Mouse (Mus musculus) ES-Bruce4 (cell line): ENCODE measurements around the gene Vamp9. TPM values are rescaled to one million over a fixed set of nuclear protein-coding genes. Genes with fewer than 3 reads are reported as not detected.

Experiments
- H3K27ac ChIP-seq: 2 replicates; pipeline ENCODE4 v1.5.1; 2012; ENCODE audit warnings: low read length, inconsistent platforms; ENCODE audit not compliant: insufficient read depth
- H3K27me3 ChIP-seq: 2 replicates; pipeline ENCODE4 v1.6.1; 2012; ENCODE audit warnings: mild to moderate bottlenecking, low read length, inconsistent platforms; ENCODE audit not compliant: control insufficient read depth, poor library complexity, insufficient read depth, severe bottlenecking
- H3K36me3 ChIP-seq: 2 replicates; pipeline ENCODE4 v1.6.1; 2012; ENCODE audit warnings: inconsistent platforms, mild to moderate bottlenecking, low read length, moderate library complexity; ENCODE audit not compliant: control insufficient read depth, poor library complexity, insufficient read depth, severe bottlenecking
- H3K4me1 ChIP-seq: one replicate; pipeline ENCODE4 v1.8.1; 2011; ENCODE audit warnings: low read length; ENCODE audit not compliant: control insufficient read depth, insufficient read depth
- H3K4me3 ChIP-seq: 2 replicates; pipeline ENCODE4 v1.5.1; 2011; ENCODE audit warnings: low read depth, mild to moderate bottlenecking, low read length
- H3K9ac ChIP-seq: 2 replicates; pipeline ENCODE4 v1.6.1; 2012; ENCODE audit warnings: low read depth, mild to moderate bottlenecking, inconsistent platforms; ENCODE audit not compliant: poor library complexity, severe bottlenecking
- H3K9me3 ChIP-seq: replicated peaks from 2 replicates; pipeline ENCODE4 v1.6.1; 2012; ENCODE audit warnings: mild to moderate bottlenecking, low read length, inconsistent platforms; ENCODE audit not compliant: control insufficient read depth, poor library complexity, insufficient read depth, severe bottlenecking
- CTCF ChIP-seq: IDR thresholded peaks from one replicate; pipeline ENCODE4 v1.8.1; 2011; ENCODE audit warnings: low read depth, low read length
- EP300 ChIP-seq: IDR thresholded peaks from 2 replicates; pipeline ENCODE4 v1.6.1; 2011; ENCODE audit warnings: low read depth, low read length; ENCODE audit not compliant: insufficient read depth
- POLR2A ChIP-seq: IDR thresholded peaks from one replicate; pipeline ENCODE4 v1.8.1; 2011; ENCODE audit warnings: low read length; ENCODE audit not compliant: insufficient read depth
- polyA plus RNA-seq: library from polyadenylated mRNA; stranded (reverse); fragments of >200 nt; gene quantifications from 2 replicates; pipeline ENCODE4 v1.2.4, GENCODE M21; 2011; ENCODE audit warnings: low read depth; ENCODE audit not compliant: missing spikeins, insufficient read depth, insufficient read length

Gene Vamp9
- polyA plus RNA-seq = not detected in 2 replicates

- Histone ChIP-seq H3K36me3 (no peaks in the 10 kb centered on the region), H3K9ac (peak within 1 kb of the TSS; percentile 13; the same call in 1 of the 2 replicates)
These were observed at the start of gene Vamp9 for GRCm38 (mm10) chr5:99906181-99906956. Gene Vamp9 (plus strand): TSS chr5:99906254.

GRCm38 (mm10) chr5:99857106-99857637 is 48.9 kb upstream of the Vamp9 start:
- Histone ChIP-seq H3K27me3 (no peaks in the 10 kb centered on the region), H3K36me3 (no peaks in the 10 kb centered on the region), H3K4me3 (no peak overlapping the region), H3K9me3 (no peaks in the 10 kb centered on the region), H3K27ac (no peak overlapping the region), H3K9ac (no peak overlapping the region), H3K4me1 (no peaks in the 10 kb centered on the region)
- no peak for TF ChIP-seq CTCF
- no peak for TF ChIP-seq POLR2A
- no peak for TF ChIP-seq EP300

More at GRCm38 (mm10) chr5:99906181-99906956, at the start of gene Vamp9:
- Histone ChIP-seq H3K27me3 (no peaks in the 10 kb centered on the region), H3K9me3 (no peaks in the 10 kb centered on the region), H3K4me3 (peak within 1 kb of the TSS; percentile 64), H3K27ac (no peak within 1 kb of the TSS), H3K4me1 (no peaks in the 10 kb centered on the region)
- no peak for TF ChIP-seq EP300
- no peak for TF ChIP-seq POLR2A
- peak; percentile 13 for TF ChIP-seq CTCF

- no peak overlapping the region for H3K9ac ChIP-seq
- no peak overlapping the region for H3K4me3 ChIP-seq
- TF ChIP-seq EP300 (no peak), POLR2A (no peak), CTCF (no peak)
- no peaks in the 10 kb centered on the region for H3K9me3 ChIP-seq
- H3K27me3 ChIP-seq = no peaks in the 10 kb centered on the region
- no peaks in the 10 kb centered on the region for H3K4me1 ChIP-seq
- no peaks in the 10 kb centered on the region for H3K36me3 ChIP-seq
- H3K27ac ChIP-seq = no peak overlapping the region
These were observed 46.2 kb upstream of the Vamp9 start for GRCm38 (mm10) chr5:99859637-99860433.

- no peaks in the 10 kb centered on the region for H3K4me1 ChIP-seq
- no peaks in the 10 kb centered on the region for H3K9me3 ChIP-seq
- TF ChIP-seq POLR2A (no peak), EP300 (no peak), CTCF (no peak)
- H3K9ac ChIP-seq = no peak overlapping the region
- no peaks in the 10 kb centered on the region for H3K36me3 ChIP-seq
- H3K27me3 ChIP-seq = no peaks in the 10 kb centered on the region
- H3K4me3 ChIP-seq = no peak overlapping the region
- no peak overlapping the region for H3K27ac ChIP-seq
These were observed 44.2 kb upstream of the Vamp9 start for GRCm38 (mm10) chr5:99861816-99862215.

- Histone ChIP-seq H3K27ac (no peak overlapping the region), H3K9ac (no peak overlapping the region), H3K27me3 (no peaks in the 10 kb centered on the region), H3K9me3 (no peaks in the 10 kb centered on the region), H3K36me3 (no peaks in the 10 kb centered on the region), H3K4me3 (no peak overlapping the region), H3K4me1 (no peaks in the 10 kb centered on the region)
- TF ChIP-seq POLR2A (no peak), CTCF (no peak)
These were observed 42.2 kb upstream of the Vamp9 start for GRCm38 (mm10) chr5:99863656-99864380.
